Mouse (Mus musculus) forebrain, embryonic 16.5 days (tissue): ENCODE measurements around the gene Cog2. TPM values are rescaled to one million over a fixed set of nuclear protein-coding genes. Genes with fewer than 3 reads are reported as not detected.

Experiments used
- ATAC-seq: fragments of 200-750 bp; cut with Nextera tagmentation; 2 replicates; pipeline ENCODE4 v1.8.0; 2017; ENCODE audit warnings: mild to moderate bottlenecking, moderate library complexity
- H3K27ac ChIP-seq: fragments of 300-500 bp; sonication (generic); 2 replicates; pipeline ENCODE4 v1.5.1; 2014; ENCODE audit warnings: low read length, control low read depth
- H3K27me3 ChIP-seq: fragments of 300-500 bp; sonication (generic); replicated peaks from 2 replicates; pipeline ENCODE4 v1.6.1; 2014; ENCODE audit warnings: low read length; ENCODE audit not compliant: control insufficient read depth, insufficient read depth
- H3K36me3 ChIP-seq: fragments of 300-500 bp; sonication (generic); 2 replicates; pipeline ENCODE4 v1.6.1; 2014; ENCODE audit not compliant: control insufficient read depth, insufficient read depth
- H3K4me1 ChIP-seq: fragments of 300-500 bp; sonication (generic); replicated peaks from 2 replicates; pipeline ENCODE4 v1.6.1; 2014; ENCODE audit warnings: low read length; ENCODE audit not compliant: control insufficient read depth, insufficient read depth
- H3K4me2 ChIP-seq: fragments of 300-500 bp; sonication (generic); 2 replicates; pipeline ENCODE4 v1.6.1; 2014; ENCODE audit warnings: mild to moderate bottlenecking, low read length, control low read depth
- H3K4me3 ChIP-seq: fragments of 300-500 bp; sonication (generic); replicated peaks from 2 replicates; pipeline ENCODE4 v1.5.1; 2014; ENCODE audit warnings: mild to moderate bottlenecking, low read length, control low read depth
- H3K9ac ChIP-seq: fragments of 300-500 bp; sonication (generic); replicated peaks from 2 replicates; pipeline ENCODE4 v1.6.1; 2014; ENCODE audit warnings: low read depth, low read length, control low read depth
- H3K9me3 ChIP-seq: fragments of 300-500 bp; sonication (generic); 2 replicates; pipeline ENCODE4 v1.6.1; 2016; ENCODE audit warnings: low read length; ENCODE audit not compliant: control insufficient read depth
- WGBS: fragments of 180-500 bp; shearing (Covaris S2); extraction: QIAGEN DNeasy Blood & Tissue Kit; methylation state at CpG from one replicate; pipeline ENCODE4 v1.1.7; 2014; 5-methylcytosine and 5-hydroxymethylcytosine counted together
- polyA plus RNA-seq: library from polyadenylated mRNA; unstranded; fragments of >200 nt; fragmentation: Nextera tagmentation; extraction: Ambion mirVana; gene quantifications from 2 replicates; pipeline ENCODE4 v1.2.1, GENCODE M21; 2015

Cog2 gene
- polyA plus RNA-seq, 1 experiment from 2014 or later: 42.1 TPM

DNA sequence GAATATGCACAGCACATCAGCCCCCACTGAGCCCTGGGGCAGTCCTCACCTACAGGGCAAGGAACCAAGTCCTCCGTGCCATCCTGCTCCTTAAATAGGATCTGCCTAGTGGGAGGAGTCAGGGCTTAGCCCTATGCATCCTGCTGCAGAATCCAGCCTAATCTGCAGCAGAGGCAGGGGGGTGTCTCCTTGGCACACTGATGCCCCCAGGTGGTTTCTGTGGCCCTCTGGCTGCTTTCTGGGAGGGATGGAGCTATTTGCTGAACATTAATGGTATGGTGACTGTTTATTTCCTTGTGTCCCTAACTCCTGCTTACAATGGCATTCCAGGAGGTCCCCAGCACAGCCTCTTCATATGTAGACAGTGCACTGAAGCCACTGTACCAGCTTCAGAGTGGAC lies 27.6 kb downstream of the Cog2 start:
- no peak overlapping the region for H3K27ac ChIP-seq
- no peak for ATAC-seq
- 85% methylated on average over 1 of the region's 1 CpGs for WGBS
- peaks cover 53% of the 10 kb centered on the region for H3K36me3 ChIP-seq
- H3K4me2 ChIP-seq: no peak overlapping the region
- no peak overlapping the region for H3K9ac ChIP-seq
- no peaks in the 10 kb centered on the region for H3K4me1 ChIP-seq
- H3K4me3 ChIP-seq: no peak overlapping the region
- no peaks in the 10 kb centered on the region for H3K27me3 ChIP-seq
- H3K9me3 ChIP-seq: no peaks in the 10 kb centered on the region

GRCm38 (mm10) chr8:124551011-124551661 lies 30.6 kb downstream of the Cog2 start:
- Histone ChIP-seq H3K4me3 (no peak overlapping the region), H3K27me3 (no peaks in the 10 kb centered on the region), H3K9ac (no peak overlapping the region), H3K27ac (no peak overlapping the region), H3K9me3 (no peaks in the 10 kb centered on the region), H3K4me1 (no peaks in the 10 kb centered on the region), H3K36me3 (peaks cover 37% of the 10 kb centered on the region), H3K4me2 (no peak overlapping the region)
- ATAC-seq: no peak
- 88% methylated on average over 15 of the region's 15 CpGs for WGBS

- H3K27me3 ChIP-seq: no peaks in the 10 kb centered on the region
- ATAC-seq: no peak
- H3K9ac ChIP-seq: no peak overlapping the region
- H3K27ac ChIP-seq: no peak overlapping the region
- peaks cover 8% of the 10 kb centered on the region for H3K36me3 ChIP-seq
- 90% methylated on average over 6 of the region's 7 CpGs for WGBS
- H3K4me2 ChIP-seq: no peak overlapping the region
- no peak overlapping the region for H3K4me3 ChIP-seq
- no peaks in the 10 kb centered on the region for H3K9me3 ChIP-seq
- H3K4me1 ChIP-seq: no peaks in the 10 kb centered on the region
These were observed 34.7 kb downstream of the Cog2 start for GRCm38 (mm10) chr8:124555113-124555750.

DNA sequence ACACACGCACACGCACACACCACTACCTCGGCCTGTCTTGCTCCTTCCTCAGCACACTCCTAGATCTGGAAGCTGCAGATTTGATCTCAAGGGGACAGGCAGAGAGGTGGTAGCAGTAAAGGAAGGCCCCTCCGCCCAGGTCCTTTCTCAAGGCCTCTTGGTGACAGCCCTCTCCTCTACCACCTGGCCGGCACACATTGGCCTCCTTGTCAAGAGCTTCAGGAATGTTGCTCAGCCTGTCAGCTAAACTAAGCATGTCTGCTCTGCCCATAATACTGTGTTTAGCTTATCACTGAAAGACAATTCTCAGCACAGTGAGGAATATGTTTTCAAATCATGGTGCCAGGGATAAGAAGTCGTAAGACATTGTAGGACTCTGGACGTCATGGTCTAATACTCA lies 35.6 kb downstream of the Cog2 start:
- Histone ChIP-seq H3K36me3 (peaks cover 8% of the 10 kb centered on the region; the same call in 1 of the 2 replicates), H3K9me3 (no peaks in the 10 kb centered on the region), H3K27me3 (no peaks in the 10 kb centered on the region), H3K4me1 (no peaks in the 10 kb centered on the region), H3K4me2 (no peak overlapping the region), H3K4me3 (no peak overlapping the region), H3K9ac (no peak overlapping the region), H3K27ac (no peak overlapping the region)
- 85% methylated on average over 7 of the region's 7 CpGs for WGBS
- no peak for ATAC-seq

GRCm38 (mm10) chr8:124556658-124557057 lies 36.1 kb downstream of the Cog2 start:
- 0 out of 2 replicates have a peak, but pooled peaks have one; percentile 18 for ATAC-seq
- H3K4me1 ChIP-seq: no peaks in the 10 kb centered on the region
- no peaks in the 10 kb centered on the region for H3K9me3 ChIP-seq
- H3K27me3 ChIP-seq: no peaks in the 10 kb centered on the region
- H3K4me3 ChIP-seq: no peak overlapping the region
- no peak overlapping the region for H3K27ac ChIP-seq
- peaks cover 4% of the 10 kb centered on the region; the same call in 1 of the 2 replicates for H3K36me3 ChIP-seq
- WGBS: 66% methylated on average over 13 of the region's 13 CpGs
- H3K4me2 ChIP-seq: no peak overlapping the region
- no peak overlapping the region for H3K9ac ChIP-seq

- Histone ChIP-seq H3K9ac (no peak overlapping the region), H3K4me3 (no peak overlapping the region), H3K36me3 (no peaks in the 10 kb centered on the region; the same call in 1 of the 2 replicates), H3K27me3 (no peaks in the 10 kb centered on the region), H3K27ac (no peak overlapping the region), H3K4me1 (no peaks in the 10 kb centered on the region), H3K4me2 (no peak overlapping the region), H3K9me3 (no peaks in the 10 kb centered on the region)
- ATAC-seq: no peak
- WGBS: 76% methylated on average over 5 of the region's 5 CpGs
These were observed 36.9 kb downstream of the Cog2 start for GRCm38 (mm10) chr8:124557476-124557875.

GRCm38 (mm10) chr8:124567126-124567525 lies 46.6 kb downstream of the Cog2 start:
- Histone ChIP-seq H3K4me3 (no peak overlapping the region), H3K9ac (no peak overlapping the region), H3K27ac (no peak overlapping the region), H3K4me2 (no peak overlapping the region), H3K4me1 (0 out of 2 replicates have a peak, but pooled peaks cover 4% of the 10 kb centered on the region), H3K27me3 (no peaks in the 10 kb centered on the region), H3K9me3 (no peaks in the 10 kb centered on the region), H3K36me3 (no peaks in the 10 kb centered on the region)
- no peak for ATAC-seq
- 91% methylated on average over 6 of the region's 6 CpGs for WGBS

GRCm38 (mm10) chr8:124567584-124567983 lies 47.0 kb downstream of the Cog2 start:
- 87% methylated on average over 3 of the region's 3 CpGs for WGBS
- H3K36me3 ChIP-seq: no peaks in the 10 kb centered on the region
- no peaks in the 10 kb centered on the region for H3K9me3 ChIP-seq
- H3K27ac ChIP-seq: no peak overlapping the region
- no peak overlapping the region for H3K4me2 ChIP-seq
- ATAC-seq: no peak
- no peak overlapping the region for H3K9ac ChIP-seq
- H3K27me3 ChIP-seq: no peaks in the 10 kb centered on the region
- no peak overlapping the region for H3K4me3 ChIP-seq
- H3K4me1 ChIP-seq: 0 out of 2 replicates have a peak, but pooled peaks cover 4% of the 10 kb centered on the region

DNA sequence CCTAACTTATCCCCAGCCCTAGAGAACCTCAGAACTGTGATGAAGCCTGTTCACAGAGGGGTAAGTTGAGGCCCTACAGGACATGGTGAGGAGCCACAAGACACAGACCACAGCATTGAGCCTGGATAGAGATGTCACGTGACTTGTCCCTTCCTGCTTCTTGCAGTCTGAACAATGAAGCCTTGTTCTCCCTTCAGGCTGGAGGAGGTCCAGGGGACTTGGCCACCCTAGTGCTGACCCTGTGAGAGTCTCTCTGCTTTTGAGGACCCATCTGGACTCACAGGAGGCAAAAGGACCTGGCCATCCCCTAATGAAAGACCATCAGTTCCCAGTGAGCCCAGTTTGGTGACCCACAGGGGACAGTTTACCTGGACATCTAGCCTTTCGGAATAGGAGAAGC lies 48.5 kb downstream of the Cog2 start:
- H3K27ac ChIP-seq: no peak overlapping the region
- WGBS: 57% methylated on average over 2 of the region's 2 CpGs

More for the DNA sequence above, 48.5 kb downstream of the Cog2 start:
- Histone ChIP-seq H3K4me1 (0 out of 2 replicates have a peak, but pooled peaks cover 4% of the 10 kb centered on the region), H3K4me3 (no peak overlapping the region), H3K4me2 (no peak overlapping the region), H3K9ac (no peak overlapping the region), H3K36me3 (no peaks in the 10 kb centered on the region), H3K9me3 (no peaks in the 10 kb centered on the region), H3K27me3 (no peaks in the 10 kb centered on the region)
- no peak for ATAC-seq
